Mouse (Mus musculus) kidney, postnatal 0 days (tissue): ENCODE data around the gene Nfkb1. TPM values are rescaled to one million over a fixed set of nuclear protein-coding genes. Genes with fewer than 3 reads are reported as not detected.

Experiments
- ATAC-seq: fragments of 200-750 bp; cut with Nextera tagmentation; replicated peaks from 2 replicates; pipeline ENCODE4 v1.8.0; 2017; ENCODE audit warnings: low read depth, moderate number of reproducible peaks, moderate TSS enrichment, moderate library complexity; ENCODE audit not compliant: low FRiP score
- DNase-seq: peaks from one replicate; pipeline ENCODE4 v3.0.0-alpha.2; 2016; ENCODE audit warnings: low spot score
- H3K27ac ChIP-seq: fragments of 300-500 bp; sonication (generic); 2 replicates; pipeline ENCODE4 v1.5.1; 2014; ENCODE audit warnings: mild to moderate bottlenecking
- H3K27me3 ChIP-seq: fragments of 300-500 bp; sonication (generic); 2 replicates; pipeline ENCODE4 v1.6.1; 2014; ENCODE audit warnings: low read length, mixed read lengths; ENCODE audit not compliant: insufficient read depth
- H3K36me3 ChIP-seq: fragments of 300-500 bp; sonication (generic); 2 replicates; pipeline ENCODE4 v1.6.1; 2014; ENCODE audit warnings: low read length, mixed read lengths; ENCODE audit not compliant: insufficient read depth
- H3K4me1 ChIP-seq: fragments of 300-500 bp; sonication (generic); replicated peaks from 2 replicates; pipeline ENCODE4 v1.6.1; 2014; ENCODE audit warnings: antibody characterized with exemption, low read length, mixed read lengths; ENCODE audit not compliant: insufficient read depth
- H3K4me2 ChIP-seq: fragments of 300-500 bp; sonication (generic); 2 replicates; pipeline ENCODE4 v1.6.1; 2014; ENCODE audit warnings: mild to moderate bottlenecking, low read length, moderate library complexity, mixed read lengths
- H3K4me3 ChIP-seq: fragments of 300-500 bp; sonication (generic); replicated peaks from 2 replicates; pipeline ENCODE4 v1.5.1; 2014; ENCODE audit warnings: low read depth, low read length
- H3K9ac ChIP-seq: fragments of 300-500 bp; sonication (generic); 2 replicates; pipeline ENCODE4 v1.6.1; 2014; ENCODE audit warnings: low read depth, low read length
- H3K9me3 ChIP-seq: fragments of 300-500 bp; sonication (generic); replicated peaks from 2 replicates; pipeline ENCODE4 v1.6.1; 2016; ENCODE audit warnings: low read length, inconsistent platforms, mixed read lengths
- CTCF ChIP-seq: IDR thresholded peaks from 2 replicates; pipeline ENCODE4 v1.5.1; 2016; ENCODE audit warnings: antibody characterized with exemption, low read depth, mild to moderate bottlenecking, moderate library complexity
- WGBS: fragments of 180-500 bp; shearing (Covaris S2); extraction: QIAGEN DNeasy Blood & Tissue Kit; methylation state at CpG from one replicate; pipeline ENCODE4 v1.1.7; 2014; 5-methylcytosine and 5-hydroxymethylcytosine counted together
- polyA plus RNA-seq: library from polyadenylated mRNA; unstranded; fragments of >200 nt; fragmentation: Nextera tagmentation; extraction: Ambion mirVana; gene quantifications from 2 replicates; pipeline ENCODE4 v1.2.1, GENCODE M21; 2015

The Nfkb1 gene
- polyA plus RNA-seq, 1 experiment from 2014 or later = 19.3 TPM

DNA sequence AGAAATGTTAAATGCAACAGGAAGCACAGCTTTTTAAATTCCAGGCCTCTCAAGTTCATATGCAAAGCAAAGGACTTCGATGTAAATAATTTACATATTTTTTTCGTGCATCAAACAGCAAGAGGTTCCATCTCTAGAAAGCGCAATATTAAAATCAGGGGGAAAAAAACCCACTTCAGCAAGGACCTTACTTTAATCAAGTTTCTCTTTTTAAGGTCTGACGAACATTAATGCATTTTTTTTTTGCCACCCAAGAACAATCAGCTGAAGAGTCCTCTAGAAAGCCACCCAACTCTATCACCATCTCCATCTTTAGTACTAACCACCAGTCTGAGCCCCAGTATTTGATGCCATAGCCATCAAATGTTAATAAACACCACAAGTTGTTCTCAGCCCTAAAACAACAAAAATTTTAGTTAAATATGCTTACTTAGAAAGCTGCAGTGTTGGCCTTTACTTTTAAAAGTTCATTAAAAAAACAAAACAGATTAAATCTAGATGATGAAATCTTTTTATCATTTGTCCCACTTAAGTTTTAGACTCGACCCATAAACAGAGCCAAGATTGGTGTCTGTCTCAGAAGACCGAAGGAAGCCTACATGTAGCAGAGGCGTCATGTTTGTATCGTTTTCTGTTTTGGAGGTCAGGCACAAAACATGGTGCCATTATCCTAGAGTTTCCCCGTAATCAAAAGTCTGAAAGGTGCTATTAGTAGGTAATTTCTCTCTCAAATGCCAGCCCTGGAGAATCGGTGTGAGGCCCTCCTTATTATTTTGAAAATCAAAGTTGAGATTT is 1.4 kb downstream of the Nfkb1 start:
- H3K27me3 ChIP-seq = no peaks in the 10 kb centered on the region
- no peak for TF ChIP-seq CTCF
- ATAC-seq (no peak), DNase-seq (no peak)
- whole genome bisulfite sequencing = 39% methylated on average over 10 of the region's 10 CpGs
- H3K4me1 ChIP-seq = peaks cover 19% of the 10 kb centered on the region; the same call in 1 of the 2 replicates
- peak overlapping the region; percentile 99 for H3K9ac ChIP-seq
- peak overlapping the region; percentile 90 for H3K4me3 ChIP-seq
- H3K4me2 ChIP-seq = peak overlapping the region; percentile 91
- peak overlapping the region; percentile 96 for H3K27ac ChIP-seq
- H3K9me3 ChIP-seq = no peaks in the 10 kb centered on the region
- H3K36me3 ChIP-seq = no peaks in the 10 kb centered on the region

- DNase-seq (no peak), ATAC-seq (no peak)
- TF ChIP-seq CTCF = no peak
- no peaks in the 10 kb centered on the region for H3K36me3 ChIP-seq
- peaks cover 19% of the 10 kb centered on the region; the same call in 1 of the 2 replicates for H3K4me1 ChIP-seq
- peak overlapping the region; percentile 91 for H3K4me2 ChIP-seq
- H3K27ac ChIP-seq = no peak overlapping the region
- WGBS = 46% methylated on average over 11 of the region's 11 CpGs
- H3K9ac ChIP-seq = no peak overlapping the region
- H3K9me3 ChIP-seq = no peaks in the 10 kb centered on the region
- no peaks in the 10 kb centered on the region for H3K27me3 ChIP-seq
- H3K4me3 ChIP-seq = 0 out of 2 replicates have a peak overlapping the region, but pooled peaks have one; percentile 90
These were observed 2.2 kb downstream of the Nfkb1 start for GRCm38 (mm10) chr3:135688970-135689772.

DNA sequence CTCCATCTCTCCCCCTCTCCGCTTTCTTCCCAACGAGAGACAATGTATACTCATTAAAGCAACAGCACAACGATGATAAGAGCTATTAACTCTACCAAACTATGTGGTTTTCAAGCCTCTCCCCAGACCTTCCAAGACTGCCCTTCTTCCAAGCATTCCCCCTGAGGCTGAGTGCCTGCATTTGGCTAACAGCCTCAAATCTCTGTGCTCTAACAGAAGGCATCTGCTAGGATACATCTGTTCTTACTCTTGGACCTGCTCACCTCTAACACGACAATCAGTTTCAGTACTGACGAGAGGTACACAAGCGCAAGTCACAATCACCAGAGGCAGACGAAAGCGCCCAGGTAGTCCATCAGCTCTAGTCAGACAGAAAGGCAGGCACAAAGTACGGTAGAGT is 3.4 kb downstream of the Nfkb1 start:
- peaks cover 20% of the 10 kb centered on the region; the same call in 1 of the 2 replicates for H3K4me1 ChIP-seq
- no peak for ATAC-seq
- no peak for DNase-seq
- 66% methylated on average over 9 of the region's 9 CpGs for WGBS
- no peak overlapping the region for H3K4me2 ChIP-seq
- H3K27ac ChIP-seq = no peak overlapping the region
- H3K36me3 ChIP-seq = no peaks in the 10 kb centered on the region
- no peaks in the 10 kb centered on the region for H3K9me3 ChIP-seq
- no peak for TF ChIP-seq CTCF
- H3K4me3 ChIP-seq = no peak overlapping the region
- H3K27me3 ChIP-seq = no peaks in the 10 kb centered on the region
- H3K9ac ChIP-seq = no peak overlapping the region

GRCm38 (mm10) chr3:135686419-135686818 is 4.9 kb downstream of the Nfkb1 start:
- H3K4me1 ChIP-seq = peaks cover 28% of the 10 kb centered on the region
- H3K4me2 ChIP-seq = no peak overlapping the region
- no peaks in the 10 kb centered on the region for H3K9me3 ChIP-seq
- WGBS = 38% methylated on average over 5 of the region's 5 CpGs
- no peak overlapping the region for H3K9ac ChIP-seq
- no peaks in the 10 kb centered on the region for H3K27me3 ChIP-seq
- ATAC-seq = no peak
- TF ChIP-seq CTCF = no peak
- no peak for DNase-seq
- no peaks in the 10 kb centered on the region for H3K36me3 ChIP-seq
- no peak overlapping the region for H3K27ac ChIP-seq
- H3K4me3 ChIP-seq = no peak overlapping the region

DNA sequence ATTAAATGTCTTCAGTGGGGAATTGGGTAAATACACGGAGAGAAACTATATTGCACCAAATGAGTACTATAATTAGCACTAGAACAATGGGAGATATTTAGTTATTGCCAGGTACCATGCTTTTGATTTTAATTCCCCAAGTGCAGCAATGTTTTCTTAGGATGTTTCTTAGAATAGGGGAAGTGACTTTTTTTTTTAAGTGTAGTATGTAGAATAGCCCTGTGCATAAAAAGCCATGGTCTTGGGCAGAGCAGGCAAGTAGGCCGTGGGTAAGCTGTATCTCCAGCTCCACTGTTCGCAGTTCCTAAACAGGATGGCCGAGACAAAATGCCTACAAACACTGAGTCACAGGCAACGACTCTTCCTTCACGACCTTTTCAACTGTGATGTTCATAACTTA is 8.1 kb downstream of the Nfkb1 start:
- Histone ChIP-seq H3K27me3 (no peaks in the 10 kb centered on the region), H3K9me3 (no peaks in the 10 kb centered on the region), H3K27ac (no peak overlapping the region), H3K36me3 (peaks cover 3% of the 10 kb centered on the region; the same call in 1 of the 2 replicates), H3K9ac (no peak overlapping the region), H3K4me2 (no peak overlapping the region), H3K4me3 (no peak overlapping the region), H3K4me1 (peaks cover 26% of the 10 kb centered on the region)
- WGBS = 74% methylated on average over 6 of the region's 6 CpGs
- TF ChIP-seq CTCF = no peak
- no peak for DNase-seq
- ATAC-seq = no peak

GRCm38 (mm10) chr3:135682240-135682639 is 9.1 kb downstream of the Nfkb1 start:
- H3K27me3 ChIP-seq = no peaks in the 10 kb centered on the region
- ATAC-seq (no peak), DNase-seq (no peak)
- no peak overlapping the region for H3K4me2 ChIP-seq
- H3K9ac ChIP-seq = no peak overlapping the region
- TF ChIP-seq CTCF = no peak
- H3K4me3 ChIP-seq = no peak overlapping the region
- peaks cover 26% of the 10 kb centered on the region for H3K4me1 ChIP-seq
- no peaks in the 10 kb centered on the region for H3K9me3 ChIP-seq
- H3K36me3 ChIP-seq = peaks cover 3% of the 10 kb centered on the region; the same call in 1 of the 2 replicates
- H3K27ac ChIP-seq = no peak overlapping the region
- 39% methylated on average over 3 of the region's 3 CpGs for WGBS
